Mouse (Mus musculus): ENCODE data around the gene Olfr524.

Gene Olfr524

GRCm38 (mm10) chr7:140186646-140187620 is 18.8 kb downstream of the Olfr524 start:
- DNase-seq (ENCODE audit: low read depth, low spot score) = peak; percentile 28

DNA sequence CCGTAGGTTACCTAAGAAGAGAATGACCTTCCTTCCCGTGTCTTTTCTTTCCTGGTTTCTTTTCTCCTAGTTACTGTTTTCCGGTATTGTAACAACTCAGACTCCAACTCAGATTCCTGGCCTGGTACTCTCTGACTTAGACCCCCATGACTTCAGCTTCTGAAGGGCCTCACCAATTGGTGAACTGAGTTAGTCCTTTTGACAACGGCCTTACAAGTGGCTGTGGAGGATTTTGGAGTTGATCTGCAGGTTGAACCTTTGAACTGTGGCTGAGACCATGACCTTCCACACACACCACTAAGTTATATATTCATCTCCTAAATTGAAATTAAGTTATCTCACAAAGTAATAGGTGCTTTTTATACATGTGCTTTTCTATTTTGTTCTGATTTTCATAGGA is 21.6 kb downstream of the Olfr524 start:
- DNase-seq (ENCODE audit: low read depth, low spot score) = no peak

- DNase-seq (ENCODE audit: low read depth, low spot score) = no peak
Measured at GRCm38 (mm10) chr7:140180692-140181091, 25.1 kb downstream of the Olfr524 start.

- DNase-seq (ENCODE audit: low read depth, low spot score) = no peak
Measured at GRCm38 (mm10) chr7:140179176-140179575, 26.6 kb downstream of the Olfr524 start.

GRCm38 (mm10) chr7:140172936-140173335 is 32.8 kb downstream of the Olfr524 start, which contains the start of gene Olfr523:
TSS of gene Olfr523 (plus strand) at chr7:140173217.
- no peak for DNase-seq (ENCODE audit: low read depth, low spot score)

DNA sequence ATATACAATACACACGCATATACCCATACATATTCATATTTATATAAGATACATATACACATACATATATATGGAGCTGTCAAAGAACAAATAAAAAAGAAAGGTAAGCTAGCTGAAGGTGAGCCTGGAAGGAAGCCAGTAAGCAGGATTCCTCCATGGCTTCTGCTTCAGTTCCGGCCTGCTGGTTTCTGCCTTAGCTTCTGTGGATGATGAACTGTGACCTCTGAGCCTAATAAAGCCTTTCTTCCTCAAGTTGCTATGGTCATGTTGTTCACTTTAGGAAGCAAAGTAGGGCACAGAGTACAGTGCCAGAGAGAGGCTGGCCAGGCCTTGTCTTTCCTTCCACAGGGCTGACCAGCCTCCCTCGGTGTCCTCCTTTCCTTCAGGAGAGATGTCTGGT is 34.9 kb downstream of the Olfr524 start:
- DNase-seq (ENCODE audit: low read depth, low spot score) = no peak

DNA sequence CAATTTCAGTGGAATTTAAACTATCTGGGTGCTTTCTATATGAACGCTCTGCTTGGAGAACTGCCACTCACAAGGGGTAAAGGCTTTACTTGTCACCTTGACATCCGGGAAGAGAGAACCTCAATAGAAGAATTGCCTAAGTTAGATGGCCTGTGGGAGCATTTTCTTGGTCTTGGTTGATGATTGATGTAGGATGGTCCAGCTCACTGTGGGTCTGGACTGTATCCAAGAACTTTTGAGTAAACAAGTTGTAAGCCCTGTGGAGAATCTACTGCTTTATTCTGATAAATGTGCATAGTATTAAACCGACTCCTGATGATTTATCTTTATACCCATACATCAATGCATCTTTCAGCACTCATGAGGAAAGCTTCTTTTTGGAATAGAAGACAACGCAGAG is 36.4 kb downstream of the Olfr524 start:
- no peak for DNase-seq (ENCODE audit: low read depth, low spot score)

GRCm38 (mm10) chr7:140167950-140168349 is 37.8 kb downstream of the Olfr524 start:
- no peak for DNase-seq (ENCODE audit: low read depth, low spot score)

DNA sequence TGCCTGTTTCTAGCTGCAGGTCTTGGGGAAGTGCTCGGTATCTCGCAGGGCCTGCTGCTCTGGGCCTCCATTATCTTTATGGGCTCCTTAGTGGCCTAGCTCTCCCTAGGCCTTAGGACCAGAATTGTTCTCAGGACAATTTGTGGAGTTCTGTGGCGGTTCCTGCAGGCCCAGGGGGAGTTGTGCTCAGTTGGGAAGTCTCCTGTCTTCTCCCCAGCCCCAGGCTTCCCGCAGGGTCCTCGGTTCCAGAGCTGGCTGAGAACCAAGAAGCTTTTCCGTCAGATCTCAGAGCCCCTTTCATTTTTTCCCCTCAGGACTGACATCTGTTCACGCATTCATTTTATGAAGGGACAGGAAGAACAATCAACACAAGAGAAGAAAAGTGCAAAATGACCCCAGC is 41.1 kb downstream of the Olfr524 start, which contains the start of gene Olfr522:
Olfr522 (minus strand) TSS at position 101 of the 400 bp plus-strand sequence.
- DNase-seq (ENCODE audit: low read depth, low spot score) = no peak

GRCm38 (mm10) chr7:140160363-140160762 is 45.4 kb downstream of the Olfr524 start:
- no peak for DNase-seq (ENCODE audit: low read depth, low spot score)

DNA sequence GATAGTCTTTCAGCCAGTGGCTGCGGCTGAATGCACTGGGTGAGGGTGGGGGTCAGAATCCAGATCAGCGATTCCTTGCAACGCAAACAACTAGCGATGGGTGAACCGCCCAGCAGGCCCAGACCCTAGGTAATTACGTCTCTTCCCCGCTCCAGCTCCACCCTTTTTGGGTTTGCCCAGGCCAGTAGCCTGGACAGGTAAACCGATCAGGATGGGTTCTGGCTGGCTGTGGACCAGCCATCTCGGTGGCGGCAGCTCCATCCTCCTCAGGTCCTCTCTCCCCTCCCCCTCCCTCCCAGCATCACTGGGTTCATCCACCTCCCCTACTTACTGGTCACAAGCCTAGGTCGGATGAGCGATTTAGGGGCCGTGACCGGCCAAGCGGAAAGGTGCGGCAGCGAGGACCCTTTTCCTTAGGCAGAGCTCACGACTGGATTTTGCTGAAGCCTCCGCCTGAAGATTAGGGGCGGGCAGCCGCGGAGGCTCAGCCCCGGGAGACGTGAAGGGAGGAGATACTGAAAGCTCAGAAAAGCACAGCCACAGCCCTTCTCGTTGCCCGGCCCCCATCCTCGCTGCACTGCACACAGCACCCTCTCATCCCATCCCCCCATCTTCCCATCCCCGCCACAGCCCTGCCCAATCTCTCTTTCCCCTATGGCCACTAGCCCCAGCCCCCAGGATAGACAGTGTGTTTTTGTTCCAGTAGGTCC is 51.4 kb downstream of the Olfr524 start, which contains the start of gene Sprn:
Sprn (minus strand) TSS at position 660 of the 710 bp plus-strand sequence.
- DNase-seq (ENCODE audit: low read depth, low spot score) = no peak

GRCm38 (mm10) chr7:140153829-140154217 is 51.9 kb downstream of the Olfr524 start:
- no peak for DNase-seq (ENCODE audit: low read depth, low spot score)

GRCm38 (mm10) chr7:140153383-140153782 is 52.4 kb downstream of the Olfr524 start:
- no peak for DNase-seq (ENCODE audit: low read depth, low spot score)

Data from WW6 (cell line).